Mouse (Mus musculus) CH12.LX (cell line): ENCODE results near the gene Mcrs1. TPM values are rescaled to one million over a fixed set of nuclear protein-coding genes. Genes with fewer than 3 reads are reported as not detected.
"Not testable (repeated sequence)": the region's sequence is repeated elsewhere in the genome, so short reads cannot be mapped to it uniquely, and the experiment has no call there.

Experiments
- DNase-seq: peaks from one replicate; pipeline ENCODE4 v3.0.0-alpha.2; 2013; ENCODE audit errors: extremely low read depth
- H3K27ac ChIP-seq: 2 replicates; pipeline ENCODE4 v1.5.1; 2012; ENCODE audit warnings: low read depth, mild to moderate bottlenecking, control low read depth, moderate library complexity; ENCODE audit not compliant: insufficient read depth
- H3K27me3 ChIP-seq: replicated peaks from 2 replicates; pipeline ENCODE3; 2012; ENCODE audit warnings: inconsistent platforms
- H3K36me3 ChIP-seq, 2 experiments: replicated peaks in 1 of 2; 2 replicates each; pipeline versions ENCODE3 to v1.6.1; 2012; ENCODE audit warnings: inconsistent platforms in 1 of 2, low read length in 1 of 2, mild to moderate bottlenecking in 1 of 2, mixed read lengths in 1 of 2, moderate library complexity in 1 of 2; ENCODE audit not compliant: control insufficient read depth in 1 of 2, insufficient read depth in 1 of 2
- H3K4me1 ChIP-seq, 2 experiments: 2 replicates each; pipeline ENCODE4 v1.6.1; 2012; ENCODE audit warnings: inconsistent platforms in 1 of 2, moderate library complexity in 1 of 2; ENCODE audit not compliant: insufficient read depth in 2 of 2, control insufficient read depth in 1 of 2
- H3K4me2 ChIP-seq: 2 replicates; pipeline ENCODE4 v1.6.1; 2012; ENCODE audit warnings: low read depth, mild to moderate bottlenecking, control low read depth; ENCODE audit not compliant: poor library complexity, insufficient read depth, severe bottlenecking
- H3K4me3 ChIP-seq, 3 experiments: fragments of 150-350 bp in 1 of 3; sonication (generic) in 1 of 3; replicated peaks in 1 of 3; 2 replicates each; pipeline versions ENCODE3 to v1.5.1; 2011 to 2012; ENCODE audit warnings: low read depth in 2 of 3, low read length in 2 of 3, mild to moderate bottlenecking in 2 of 3, moderate library complexity in 2 of 3, control low read depth in 1 of 3, improper control_type of control experiment in 1 of 3, inconsistent platforms in 1 of 3, mixed read lengths in 1 of 3; ENCODE audit not compliant: poor library complexity in 1 of 3
- H3K79me2 ChIP-seq: replicated peaks from 2 replicates; pipeline ENCODE4 v1.6.1; 2012; ENCODE audit warnings: mild to moderate bottlenecking, moderate library complexity; ENCODE audit not compliant: control insufficient read depth, poor library complexity, insufficient read depth, severe bottlenecking; ENCODE audit errors: extremely low read depth
- H3K9ac ChIP-seq: 2 replicates; pipeline ENCODE4 v1.6.1; 2012; ENCODE audit warnings: low read depth, mild to moderate bottlenecking, control low read depth, moderate library complexity; ENCODE audit not compliant: insufficient read depth
- H3K9me3 ChIP-seq: replicated peaks from 2 replicates; pipeline ENCODE3; 2012; ENCODE audit warnings: low read length, inconsistent platforms, mixed read lengths
- BHLHE40 ChIP-seq: IDR thresholded peaks from 2 replicates; pipeline ENCODE4 v1.6.1; 2011; ENCODE audit warnings: mild to moderate bottlenecking, low read depth, low read length, improper control_type of control experiment
- CHD2 ChIP-seq: IDR thresholded peaks from 2 replicates; pipeline ENCODE4 v1.6.1; 2011; ENCODE audit warnings: low read length, improper control_type of control experiment
- CTCF ChIP-seq, 2 experiments: IDR thresholded peaks in 1 of 2; conservative IDR thresholded peaks in 1 of 2; 2 replicates each; pipeline ENCODE4 v1.5.1; 2011 to 2012; ENCODE audit warnings: low read depth in 2 of 2, low read length in 2 of 2, improper control_type of control experiment in 1 of 2, inconsistent platforms in 1 of 2, mild to moderate bottlenecking in 1 of 2, moderate library complexity in 1 of 2
- E2F4 ChIP-seq: IDR thresholded peaks from 2 replicates; pipeline ENCODE4 v1.6.1; 2011; ENCODE audit warnings: low read depth, low read length, improper control_type of control experiment; ENCODE audit not compliant: insufficient replicate concordance
- ELF1 ChIP-seq: IDR thresholded peaks from 2 replicates; pipeline ENCODE4 v1.6.1; 2014; ENCODE audit warnings: low read depth, mild to moderate bottlenecking, inconsistent platforms, low read length, improper control_type of control experiment
- EP300 ChIP-seq: IDR thresholded peaks from 2 replicates; pipeline ENCODE4 v1.6.1; 2011; ENCODE audit warnings: low read length, improper control_type of control experiment
- ETS1 ChIP-seq: conservative IDR thresholded peaks from 2 replicates; pipeline ENCODE4 v1.6.1; 2012; ENCODE audit warnings: low read depth, mild to moderate bottlenecking, inconsistent platforms, low read length, improper control_type of control experiment, moderate library complexity
- HCFC1 ChIP-seq: IDR thresholded peaks from 2 replicates; pipeline ENCODE4 v1.6.1; 2012; ENCODE audit warnings: low read depth, mild to moderate bottlenecking, inconsistent platforms, low read length, improper control_type of control experiment
- MAX ChIP-seq: IDR thresholded peaks from 2 replicates; pipeline ENCODE4 v1.6.1; 2011; ENCODE audit warnings: low read length, improper control_type of control experiment
- MEF2A ChIP-seq: IDR thresholded peaks from 2 replicates; pipeline ENCODE4 v1.6.1; 2014; ENCODE audit warnings: low read depth, mild to moderate bottlenecking, inconsistent platforms, low read length, improper control_type of control experiment, borderline replicate concordance
- MXI1 ChIP-seq: IDR thresholded peaks from 2 replicates; pipeline ENCODE4 v1.6.1; 2011; ENCODE audit warnings: mild to moderate bottlenecking, low read depth, low read length, improper control_type of control experiment
- NELFE ChIP-seq: IDR thresholded peaks from 2 replicates; pipeline ENCODE4 v1.6.1; 2011; ENCODE audit warnings: low read depth, low read length, improper control_type of control experiment
- SMC3 ChIP-seq: IDR thresholded peaks from 2 replicates; pipeline ENCODE4 v1.6.1; 2011; ENCODE audit warnings: low read depth, low read length, improper control_type of control experiment
- TBP ChIP-seq: conservative IDR thresholded peaks from 2 replicates; pipeline ENCODE4 v1.6.1; 2011; ENCODE audit warnings: low read depth, low read length, improper control_type of control experiment
- TCF12 ChIP-seq: IDR thresholded peaks from 2 replicates; pipeline ENCODE4 v1.6.1; 2014; ENCODE audit warnings: low read depth, mild to moderate bottlenecking, inconsistent platforms, low read length, improper control_type of control experiment
- dilution Hi-C: fragments of 300-500 bp; cut with MboI; formaldehyde crosslinking; loops from 2 replicates; pipeline ENCODE4 v1.14.3; 2020; ENCODE audit warnings: low sequenced_read_pairs; ENCODE audit not compliant: extremely low pct_unique_long_range_greater_than_20kb, extremely low pct_ligation_motif_present
- in situ Hi-C: fragments of 300-500 bp; cut with MboI; formaldehyde crosslinking; loops from 3 replicates; pipeline ENCODE4 v1.14.3; 2019; ENCODE audit warnings: low sequenced_read_pairs, low pct_ligation_motif_present, low pct_unique_long_range_greater_than_20kb, mixed read lengths
- polyA plus RNA-seq: library from polyadenylated mRNA; unstranded; fragments of >175 nt; gene quantifications from 2 replicates; pipeline ENCODE4 v1.2.1, GENCODE M21; 2012; ENCODE audit warnings: low read depth; ENCODE audit not compliant: insufficient read length
- total RNA-seq, 2 experiments: library from RNA; depleted of rRNA; stranded (reverse); fragments of 300-350 nt in 1 of 2; fragments of >200 nt in 1 of 2; gene quantifications; 2 replicates each; pipeline ENCODE4 v1.2.3; 2012 to 2014

Gene Mcrs1
- total and polyA plus RNA-seq, 3 experiments: 75.9 to 105 (median 85.1) TPM

GRCm38 (mm10) chr15:99249938-99250337 is 1.8 kb downstream of the Mcrs1 start (continued):
- TF ChIP-seq SMC3 (no peak), CHD2 (no peak), BHLHE40 (no peak)

- H3K9ac ChIP-seq: no peak overlapping the region
- peaks cover 4 to 21% of the 10 kb centered on the region in 2 experiments for H3K4me1 ChIP-seq
- no peak for TF ChIP-seq TBP
- TF ChIP-seq HCFC1: no peak
- no peak for TF ChIP-seq NELFE
- TF ChIP-seq CTCF (conservative IDR thresholded peaks at IDR 0.05 in 1 of 2, IDR thresholded peaks at IDR 0.05 in 1 of 2; ENCODE audit: low read depth in 2 of 2, low read length in 2 of 2): no peak
- no peak for TF ChIP-seq ELF1
- TF ChIP-seq MAX: no peak
- no peak for TF ChIP-seq TCF12
- TF ChIP-seq EP300: no peak
- no peak for TF ChIP-seq MXI1
- no peak for TF ChIP-seq ETS1
- TF ChIP-seq MEF2A: no peak
- no peak for TF ChIP-seq E2F4
- no peak overlapping the region for H3K4me3 ChIP-seq
- no peak overlapping the region for H3K27ac ChIP-seq
- in situ Hi-C loops: no loop called here
- H3K9me3 ChIP-seq: no peaks in the 10 kb centered on the region
- dilution Hi-C loops: no loop called here
- DNase-seq: no peak
- H3K4me2 ChIP-seq: no peak overlapping the region
- H3K27me3 ChIP-seq: no peaks in the 10 kb centered on the region
- peaks cover 48 to 62% of the 10 kb centered on the region in 2 experiments for H3K36me3 ChIP-seq
- H3K79me2 ChIP-seq: peaks cover 2% of the 10 kb centered on the region; the same call in 1 of the 2 replicates
Observed at GRCm38 (mm10) chr15:99248972-99249371, 2.8 kb downstream of the Mcrs1 start.

GRCm38 (mm10) chr15:99246736-99247135 is 5.0 kb downstream of the Mcrs1 start:
- H3K27me3 ChIP-seq, H3K4me2 ChIP-seq, H3K4me1 ChIP-seq, H3K4me3 ChIP-seq, H3K27ac ChIP-seq, H3K9me3 ChIP-seq, DNase-seq, H3K9ac ChIP-seq, in situ Hi-C loops, H3K79me2 ChIP-seq, dilution Hi-C loops: not testable (repeated sequence)
- H3K36me3 ChIP-seq: peaks cover 67 to 81% of the 10 kb centered on the region in 2 experiments
